Mouse (Mus musculus): ENCODE results near the gene Gm37240.
"Not testable (repeated sequence)": the region's sequence is repeated elsewhere in the genome, so short reads cannot be mapped to it uniquely, and the experiment has no call there.

Gm37240 gene

DNA sequence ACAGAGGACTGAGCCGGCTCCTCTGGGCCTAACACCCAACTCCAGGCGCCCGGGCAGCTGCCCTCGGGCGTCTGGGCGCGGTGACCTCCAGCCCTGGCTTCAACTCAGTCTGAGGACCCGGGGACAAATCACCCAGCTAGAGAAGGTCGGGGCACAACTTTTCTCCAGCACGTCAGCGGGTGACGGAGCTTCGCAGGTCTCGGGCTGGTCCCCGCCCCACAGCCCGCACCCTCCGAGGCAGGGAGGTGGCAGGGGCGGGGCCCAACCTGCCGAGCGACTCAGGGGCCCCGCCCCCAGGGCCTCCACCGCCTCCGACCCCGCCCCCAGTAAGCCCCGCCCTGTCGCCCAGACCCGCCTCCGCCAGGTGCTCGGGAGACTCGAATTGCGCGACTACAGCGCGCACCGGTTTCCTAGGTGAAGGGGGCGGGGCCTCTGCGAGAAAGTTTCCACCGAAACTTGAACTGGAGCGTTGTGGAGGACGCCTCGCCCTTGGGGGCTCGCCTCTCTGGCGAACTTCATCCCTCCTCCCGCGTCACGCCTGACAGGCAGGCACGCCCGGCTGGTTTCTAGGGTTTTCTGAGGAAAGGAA is at the start of gene Gm37240, which contains the start of gene Glt28d2:
Gene Gm37240, minus strand, starts transcription at position 280 of the 589 bp plus-strand sequence.
Gene Glt28d2, minus strand, starts transcription at position 278 of the 589 bp plus-strand sequence.
- in situ Hi-C loops (cut with MboI): no loop called here

GRCm38 (mm10) chr3:85933586-85933985 is 46.3 kb upstream of the Gm37240 start:
- in situ Hi-C loops (cut with MboI): no loop called here

GRCm38 (mm10) chr3:85931859-85932258 is 44.5 kb upstream of the Gm37240 start:
- in situ Hi-C loops (cut with MboI): no loop called here

GRCm38 (mm10) chr3:85930671-85931255 is 43.4 kb upstream of the Gm37240 start:
- in situ Hi-C loops (cut with MboI): no loop called here

GRCm38 (mm10) chr3:85929711-85930110 is 42.4 kb upstream of the Gm37240 start:
- in situ Hi-C loops (cut with MboI): no loop called here

GRCm38 (mm10) chr3:85928140-85928611 is 40.9 kb upstream of the Gm37240 start:
- in situ Hi-C loops (cut with MboI): no loop called here

- in situ Hi-C loops (cut with MboI): no loop called here
These were observed 40.0 kb upstream of the Gm37240 start for GRCm38 (mm10) chr3:85927296-85927695.

GRCm38 (mm10) chr3:85923954-85924945 is 36.9 kb upstream of the Gm37240 start:
- in situ Hi-C loops (cut with MboI): no loop called here

GRCm38 (mm10) chr3:85923343-85923742 is 36.0 kb upstream of the Gm37240 start:
- in situ Hi-C loops (cut with MboI): no loop called here

DNA sequence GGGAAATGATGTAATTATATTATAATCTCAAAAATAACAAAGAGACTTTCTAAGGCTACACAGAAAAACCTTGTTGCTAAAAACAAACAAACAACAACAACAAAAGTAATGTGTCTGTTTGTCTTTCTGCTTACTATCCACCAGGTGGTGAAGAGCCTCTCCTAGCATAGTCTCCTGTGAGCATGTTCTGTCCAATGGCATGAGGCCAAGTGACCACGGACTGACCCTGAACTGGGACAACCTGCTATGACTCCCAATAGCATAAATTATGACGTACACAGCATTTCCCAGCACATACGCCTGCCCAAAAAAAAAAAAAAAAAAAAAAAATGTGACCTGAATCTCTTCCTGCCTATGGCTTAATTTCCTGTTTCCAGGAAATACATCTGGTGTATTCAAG is 35.0 kb upstream of the Gm37240 start:
- in situ Hi-C loops (cut with MboI): no loop called here

DNA sequence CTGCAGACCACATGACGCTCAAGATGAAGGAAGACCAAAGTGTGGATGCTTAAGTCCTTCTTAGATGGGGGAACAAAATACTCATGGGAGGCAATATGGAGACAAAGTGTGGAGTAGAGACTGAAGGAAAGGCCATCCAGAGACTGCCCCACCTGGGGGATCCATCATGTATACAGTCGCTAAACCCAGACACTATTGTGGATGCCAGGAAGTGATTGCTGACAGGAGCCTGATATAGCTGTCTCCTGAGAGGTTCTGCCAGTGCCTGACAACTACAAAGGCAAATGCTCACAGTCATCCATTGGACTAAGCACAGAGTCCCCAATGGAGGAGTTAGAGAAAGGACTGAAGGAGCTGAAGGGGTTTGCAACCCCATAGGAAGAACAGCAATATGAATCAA is 33.4 kb upstream of the Gm37240 start:
- in situ Hi-C loops (cut with MboI): not testable (repeated sequence)

DNA sequence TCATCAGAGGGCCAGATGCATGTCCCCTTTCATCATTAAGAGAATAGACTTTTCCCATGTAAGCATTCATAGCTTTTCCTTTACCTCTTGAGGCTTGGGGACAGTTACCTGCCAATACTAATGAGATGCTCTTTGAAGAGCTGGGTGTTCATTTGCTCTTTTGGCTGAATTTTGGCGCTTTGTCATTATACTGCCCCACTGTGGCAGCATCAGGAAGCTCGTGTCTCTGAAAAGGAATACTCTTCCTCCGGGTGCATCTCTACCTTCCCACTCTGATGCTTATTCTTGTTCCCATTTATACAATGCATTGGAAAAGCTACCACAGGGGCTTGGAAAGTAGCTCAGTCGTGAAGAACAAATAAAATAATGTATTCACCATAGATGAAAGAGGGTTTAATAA is 30.3 kb upstream of the Gm37240 start:
- in situ Hi-C loops (cut with MboI): no loop called here

DNA sequence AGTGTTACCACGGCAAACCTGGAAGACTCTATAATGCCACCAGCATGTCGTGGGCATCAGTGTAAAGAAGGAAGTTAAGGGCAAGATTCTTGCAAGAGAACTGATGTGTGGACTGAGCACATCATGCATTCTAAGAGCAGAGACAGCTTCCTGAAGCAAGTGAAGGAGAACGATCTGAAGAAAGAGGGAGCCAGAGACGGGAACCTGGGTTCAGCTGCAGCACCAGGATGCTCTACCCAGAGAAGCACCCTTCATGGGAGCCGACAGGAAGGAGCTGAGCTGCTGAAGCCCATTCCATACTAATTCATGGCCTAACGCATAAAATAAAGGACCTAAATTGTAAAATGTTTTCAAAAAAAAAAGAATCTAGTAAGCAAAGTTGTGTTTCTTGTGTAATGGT is 27.5 kb upstream of the Gm37240 start:
- in situ Hi-C loops (cut with MboI): no loop called here

DNA sequence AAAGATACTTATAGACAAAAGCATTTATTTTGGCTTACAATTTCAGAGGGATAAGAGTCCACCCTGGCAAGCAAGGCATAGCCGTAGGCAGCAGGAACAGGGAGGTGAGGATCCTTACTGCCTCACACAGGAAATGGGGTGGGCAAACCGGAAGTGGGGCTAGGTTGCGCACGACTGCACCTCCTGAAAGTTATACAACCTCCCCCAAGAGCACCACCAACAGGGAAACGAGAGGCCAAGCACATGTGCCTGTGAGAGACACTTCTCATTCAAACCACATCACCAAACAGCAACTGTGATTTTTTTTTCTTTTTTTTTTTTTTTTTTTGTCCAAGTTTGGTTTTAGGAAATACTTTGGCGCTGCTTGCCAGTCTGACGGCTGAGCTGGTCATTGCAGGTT is 19.8 kb upstream of the Gm37240 start:
- in situ Hi-C loops (cut with MboI): no loop called here

GRCm38 (mm10) chr3:85904371-85904770 is 17.1 kb upstream of the Gm37240 start:
- in situ Hi-C loops (cut with MboI): no loop called here

- in situ Hi-C loops (cut with MboI): no loop called here
These were observed 7.7 kb upstream of the Gm37240 start for GRCm38 (mm10) chr3:85895020-85895419.

GRCm38 (mm10) chr3:85891571-85891970 is 4.3 kb upstream of the Gm37240 start:
- in situ Hi-C loops (cut with MboI): no loop called here

GRCm38 (mm10) chr3:85888221-85888671 is 928 bp upstream of the Gm37240 start:
- in situ Hi-C loops (cut with MboI): no loop called here

- in situ Hi-C loops (cut with MboI): no loop called here
These were observed 581 bp downstream of the Gm37240 start for GRCm38 (mm10) chr3:85886636-85887238.

- in situ Hi-C loops (cut with MboI): no loop called here
These were observed 1.4 kb downstream of the Gm37240 start for GRCm38 (mm10) chr3:85885906-85886305.

DNA sequence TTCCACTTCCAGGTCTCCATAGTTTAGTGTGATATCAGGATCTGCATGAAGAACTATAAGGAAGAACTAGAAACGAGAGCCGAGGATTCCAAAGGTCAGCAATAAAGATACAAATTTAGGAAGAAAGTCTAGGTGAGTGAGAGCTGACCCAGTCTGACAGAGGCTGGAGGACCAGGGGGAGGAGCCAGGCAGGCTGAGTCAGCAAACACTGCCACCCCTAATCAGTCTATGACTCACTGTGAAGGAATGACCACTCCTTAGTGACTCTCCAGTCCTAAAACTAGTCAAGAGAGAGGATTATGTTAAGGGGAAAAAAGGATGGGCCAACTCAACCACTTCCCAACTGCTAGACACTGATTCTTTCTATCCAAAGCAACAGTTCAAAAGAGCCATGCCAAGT is 6.6 kb downstream of the Gm37240 start:
- in situ Hi-C loops (cut with MboI): no loop called here

GRCm38 (mm10) chr3:85880068-85880467 is 7.2 kb downstream of the Gm37240 start:
- in situ Hi-C loops (cut with MboI): no loop called here

Data from mature B cell (primary cell).